Mouse (Mus musculus) limb, embryonic 14.5 days (tissue): ENCODE measurements around the gene Slc12a3. TPM values are rescaled to one million over a fixed set of nuclear protein-coding genes. Genes with fewer than 3 reads are reported as not detected.

Experiments
- ATAC-seq: fragments of 200-750 bp; cut with Nextera tagmentation; 2 replicates; pipeline ENCODE4 v1.8.0; 2017; ENCODE audit warnings: low read depth, moderate number of reproducible peaks, moderate TSS enrichment; ENCODE audit not compliant: low FRiP score
- DNase-seq: peaks from one replicate; pipeline ENCODE4 v3.0.0-alpha.2; 2015; ENCODE audit warnings: low spot score
- H3K27ac ChIP-seq: fragments of 300-500 bp; sonication (generic); replicated peaks from 2 replicates; pipeline ENCODE4 v1.5.1; 2014; ENCODE audit warnings: low read depth, mild to moderate bottlenecking, low read length, moderate library complexity, mixed read lengths
- H3K27me3 ChIP-seq: fragments of 300-500 bp; sonication (generic); 2 replicates; pipeline ENCODE4 v1.6.1; 2014; ENCODE audit warnings: low read length, mixed read lengths; ENCODE audit not compliant: control insufficient read depth, insufficient read depth
- H3K36me3 ChIP-seq: fragments of 300-500 bp; sonication (generic); 2 replicates; pipeline ENCODE4 v1.6.1; 2014; ENCODE audit warnings: mild to moderate bottlenecking, low read length, moderate library complexity, mixed read lengths; ENCODE audit not compliant: control insufficient read depth, insufficient read depth
- H3K4me1 ChIP-seq: fragments of 300-500 bp; sonication (generic); 2 replicates; pipeline ENCODE4 v1.6.1; 2014; ENCODE audit warnings: antibody characterized with exemption, low read length, mixed read lengths; ENCODE audit not compliant: control insufficient read depth, insufficient read depth
- H3K4me2 ChIP-seq: fragments of 300-500 bp; sonication (generic); replicated peaks from 2 replicates; pipeline ENCODE4 v1.6.1; 2014; ENCODE audit warnings: low read depth, mild to moderate bottlenecking, low read length, moderate library complexity; ENCODE audit not compliant: severe bottlenecking
- H3K4me3 ChIP-seq: fragments of 300-500 bp; sonication (generic); replicated peaks from 2 replicates; pipeline ENCODE4 v1.5.1; 2014; ENCODE audit warnings: low read length
- H3K9ac ChIP-seq: fragments of 300-500 bp; sonication (generic); 2 replicates; pipeline ENCODE4 v1.6.1; 2014; ENCODE audit warnings: mild to moderate bottlenecking, low read depth, low read length, moderate library complexity; ENCODE audit not compliant: severe bottlenecking
- H3K9me3 ChIP-seq: fragments of 300-500 bp; sonication (generic); 2 replicates; pipeline ENCODE4 v1.6.1; 2016; ENCODE audit warnings: low read length; ENCODE audit not compliant: control insufficient read depth
- POLR2A ChIP-seq: fragments of 200-500 bp; IDR thresholded peaks from 2 replicates; pipeline ENCODE4 v1.8.0; 2012; ENCODE audit warnings: inconsistent platforms, mild to moderate bottlenecking, moderate library complexity, borderline replicate concordance; ENCODE audit not compliant: insufficient read depth, insufficient read length; ENCODE audit errors: extremely low read depth
- WGBS: fragments of 180-500 bp; shearing (Covaris S2); extraction: QIAGEN DNeasy Blood & Tissue Kit; methylation state at CpG from one replicate; pipeline ENCODE4 v1.1.7; 2014; 5-methylcytosine and 5-hydroxymethylcytosine counted together
- polyA plus RNA-seq, 2 experiments: library from polyadenylated mRNA; depleted of rRNA in 1 of 2; stranded (reverse) in 1 of 2; unstranded in 1 of 2; fragments of >200 nt; fragmentation: Nextera tagmentation in 1 of 2; extraction: Ambion mirVana in 1 of 2; gene quantifications; 2 replicates each; pipeline versions ENCODE4 v1.2.1 to v1.2.3; 2012 to 2014

Gene Slc12a3
- polyA plus RNA-seq, 2 experiments: 0.08 TPM; not detected in 1

DNA sequence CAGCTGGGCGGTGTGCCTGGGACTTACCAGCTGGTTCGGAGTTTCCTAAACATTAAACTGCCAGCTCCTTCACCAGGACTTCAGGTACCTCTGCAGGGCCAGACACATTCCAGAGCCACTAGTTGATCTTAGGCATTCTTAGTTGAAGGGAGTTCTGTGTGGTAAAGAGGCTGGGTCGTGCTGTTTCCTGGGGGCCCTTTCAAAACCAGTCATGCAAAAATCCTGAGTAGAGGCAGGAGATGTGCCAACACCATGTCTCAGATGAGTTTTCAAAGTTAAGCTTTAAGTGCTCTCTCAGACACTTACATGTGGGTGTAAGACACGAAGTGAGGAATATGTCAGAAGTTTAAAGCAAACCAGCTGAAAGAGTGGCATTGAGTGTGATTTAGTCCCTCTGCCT lies 28.2 kb upstream of the Slc12a3 start:
- no peak overlapping the region for H3K4me2 ChIP-seq
- TF ChIP-seq POLR2A: no peak
- H3K4me1 ChIP-seq: no peaks in the 10 kb centered on the region
- H3K27ac ChIP-seq: no peak overlapping the region
- H3K9ac ChIP-seq: no peak overlapping the region
- no peaks in the 10 kb centered on the region for H3K9me3 ChIP-seq
- WGBS: 82% methylated on average over 4 of the region's 4 CpGs
- no peaks in the 10 kb centered on the region for H3K27me3 ChIP-seq
- no peak for ATAC-seq
- peaks cover 47% of the 10 kb centered on the region for H3K36me3 ChIP-seq
- no peak overlapping the region for H3K4me3 ChIP-seq
- no peak for DNase-seq

DNA sequence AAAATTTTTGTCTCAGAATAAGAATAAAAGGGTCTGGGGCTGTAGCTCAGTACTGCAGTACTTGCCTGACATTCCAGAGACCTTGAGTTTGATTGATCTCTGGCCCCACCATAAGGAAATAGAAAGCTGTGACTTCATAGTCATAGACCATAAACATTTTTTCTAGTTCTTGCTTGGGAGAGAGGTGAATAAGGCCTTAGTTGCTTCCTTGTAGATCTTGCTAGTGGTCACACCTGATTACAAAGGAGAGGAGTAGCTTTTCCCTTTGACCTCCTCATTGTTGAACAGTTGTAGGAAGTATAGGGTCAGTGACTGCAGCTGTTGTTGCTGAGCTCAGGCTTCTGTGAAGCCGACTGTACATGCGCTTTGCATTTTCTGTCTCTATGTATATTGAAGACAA lies 24.6 kb upstream of the Slc12a3 start:
- no peaks in the 10 kb centered on the region for H3K9me3 ChIP-seq
- no peak overlapping the region for H3K4me2 ChIP-seq
- no peak for DNase-seq
- H3K27ac ChIP-seq: no peak overlapping the region
- no peak overlapping the region for H3K9ac ChIP-seq
- H3K27me3 ChIP-seq: no peaks in the 10 kb centered on the region
- ATAC-seq: no peak
- no peaks in the 10 kb centered on the region for H3K4me1 ChIP-seq
- no peak for TF ChIP-seq POLR2A
- WGBS: 93% methylated on average over 2 of the region's 2 CpGs
- H3K36me3 ChIP-seq: peaks cover 73% of the 10 kb centered on the region
- H3K4me3 ChIP-seq: no peak overlapping the region

DNA sequence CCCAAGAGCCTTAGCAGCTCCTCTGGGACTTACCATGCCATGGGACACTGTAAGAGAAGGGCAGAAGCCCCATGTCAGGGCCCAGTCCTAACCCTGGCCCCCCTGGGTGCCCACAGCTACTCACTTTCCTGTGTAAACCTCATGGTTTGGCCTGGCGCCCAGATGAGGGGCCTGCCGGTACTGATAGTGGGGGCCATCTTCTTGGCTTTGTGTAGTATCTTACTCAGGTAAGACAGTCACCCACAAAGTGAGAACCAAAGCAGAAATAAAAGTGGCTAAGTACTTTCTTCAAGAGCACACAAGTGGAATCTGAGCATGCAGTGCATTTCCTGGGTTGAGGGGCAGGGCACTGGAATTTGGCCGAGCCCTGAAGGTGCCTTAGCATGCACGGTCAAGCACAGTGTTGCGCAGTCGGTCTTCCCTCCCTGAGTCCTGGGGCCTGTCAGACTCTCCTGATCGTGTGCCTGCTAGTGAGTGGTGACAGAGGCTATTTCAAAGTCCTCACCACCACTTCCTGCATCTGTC lies 21.9 kb upstream of the Slc12a3 start:
- TF ChIP-seq POLR2A: no peak
- no peaks in the 10 kb centered on the region for H3K27me3 ChIP-seq
- H3K4me3 ChIP-seq: no peak overlapping the region
- no peak overlapping the region for H3K9ac ChIP-seq
- no peak overlapping the region for H3K4me2 ChIP-seq
- no peak overlapping the region for H3K27ac ChIP-seq
- H3K4me1 ChIP-seq: no peaks in the 10 kb centered on the region
- ATAC-seq: no peak
- no peak for DNase-seq
- WGBS: 78% methylated on average over 7 of the region's 7 CpGs
- H3K9me3 ChIP-seq: no peaks in the 10 kb centered on the region
- H3K36me3 ChIP-seq: peaks cover 82% of the 10 kb centered on the region

DNA sequence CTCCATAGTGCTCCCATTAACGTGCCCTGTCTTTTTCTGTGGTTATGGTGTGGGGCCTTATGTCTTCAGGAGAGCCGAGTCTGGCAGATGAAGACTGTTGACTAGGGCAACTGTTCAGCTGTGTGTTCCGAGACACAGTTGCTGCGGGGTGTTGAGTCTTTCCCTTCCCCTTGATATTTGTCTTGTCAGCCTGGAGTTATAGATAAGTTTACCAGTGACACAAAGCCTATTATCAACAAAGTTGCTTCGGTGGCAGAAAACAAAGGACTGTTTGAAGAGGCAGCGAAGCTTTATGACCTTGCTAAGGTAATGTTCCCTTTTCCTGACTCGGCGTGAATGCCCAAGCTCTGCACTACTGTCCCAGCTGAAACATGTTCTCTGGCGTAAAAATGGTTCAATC lies 21.3 kb upstream of the Slc12a3 start:
- no peak for DNase-seq
- TF ChIP-seq POLR2A: no peak
- no peaks in the 10 kb centered on the region for H3K27me3 ChIP-seq
- H3K4me2 ChIP-seq: no peak overlapping the region
- peaks cover 80% of the 10 kb centered on the region for H3K36me3 ChIP-seq
- no peaks in the 10 kb centered on the region for H3K4me1 ChIP-seq
- H3K9me3 ChIP-seq: no peaks in the 10 kb centered on the region
- no peak overlapping the region for H3K27ac ChIP-seq
- WGBS: 91% methylated on average over 9 of the region's 9 CpGs
- H3K4me3 ChIP-seq: no peak overlapping the region
- ATAC-seq: no peak
- H3K9ac ChIP-seq: no peak overlapping the region

DNA sequence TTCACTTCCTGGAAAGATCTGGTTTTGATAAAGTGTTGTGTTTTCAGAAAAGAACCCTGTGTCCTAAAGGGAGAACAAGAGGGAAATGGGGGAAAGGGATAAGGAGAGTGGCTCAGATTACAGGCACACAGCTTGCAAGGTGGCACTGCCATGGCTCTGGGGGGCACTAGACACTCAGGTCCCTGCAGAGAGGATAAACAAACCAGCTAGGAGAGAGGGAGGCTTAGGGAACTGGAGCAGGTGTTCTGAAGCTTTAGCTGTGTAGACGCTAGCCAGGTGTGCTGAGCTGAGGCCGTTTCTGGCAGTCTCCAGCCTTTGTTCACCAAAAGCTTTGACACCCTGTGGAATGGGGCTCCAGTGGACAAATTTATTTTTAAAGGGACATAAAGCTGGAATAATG lies 14.9 kb upstream of the Slc12a3 start:
- no peaks in the 10 kb centered on the region for H3K27me3 ChIP-seq
- H3K9me3 ChIP-seq: no peaks in the 10 kb centered on the region
- H3K36me3 ChIP-seq: peaks cover 38% of the 10 kb centered on the region
- no peak for DNase-seq
- H3K4me2 ChIP-seq: no peak overlapping the region
- H3K4me1 ChIP-seq: no peaks in the 10 kb centered on the region
- ATAC-seq: no peak
- H3K27ac ChIP-seq: no peak overlapping the region
- no peak overlapping the region for H3K4me3 ChIP-seq
- H3K9ac ChIP-seq: no peak overlapping the region
- WGBS: 79% methylated on average over 2 of the region's 2 CpGs
- no peak for TF ChIP-seq POLR2A

DNA sequence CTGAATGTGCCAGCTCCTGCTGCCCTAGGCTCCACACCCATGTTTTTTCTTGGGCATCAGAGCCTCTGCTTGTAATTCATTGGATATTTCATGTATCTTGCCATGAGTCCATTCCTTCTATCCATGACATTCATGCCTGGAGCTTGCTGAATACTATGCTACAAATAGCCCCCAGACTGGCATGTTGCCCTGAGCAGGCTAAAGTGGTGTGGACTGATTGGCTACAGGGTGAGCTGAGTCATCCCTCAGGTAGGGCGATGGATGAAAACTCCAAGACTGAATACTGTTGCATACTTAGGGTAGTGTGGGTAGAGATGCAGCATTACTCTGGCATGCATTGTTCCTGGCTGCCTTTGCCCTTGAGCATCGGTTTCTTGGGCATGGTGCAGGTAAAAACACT lies 11.8 kb upstream of the Slc12a3 start:
- no peak overlapping the region for H3K4me2 ChIP-seq
- no peak for ATAC-seq
- no peak overlapping the region for H3K4me3 ChIP-seq
- H3K27ac ChIP-seq: no peak overlapping the region
- no peak for TF ChIP-seq POLR2A
- 87% methylated on average over 2 of the region's 2 CpGs for WGBS
- peaks cover 11% of the 10 kb centered on the region for H3K36me3 ChIP-seq
- DNase-seq: no peak
- H3K9ac ChIP-seq: no peak overlapping the region
- H3K9me3 ChIP-seq: no peaks in the 10 kb centered on the region
- H3K27me3 ChIP-seq: no peaks in the 10 kb centered on the region
- H3K4me1 ChIP-seq: no peaks in the 10 kb centered on the region
